Mouse (Mus musculus) MEL (cell line): ENCODE data around the gene Gm9048.

Experiments
- CTCF ChIP-seq, 3 experiments: IDR thresholded peaks in 2 of 3; conservative IDR thresholded peaks in 1 of 3; 2 replicates each; pipeline ENCODE4 v1.5.1; 2011 to 2012; ENCODE audit warnings: low read length in 3 of 3, low read depth in 2 of 3, mild to moderate bottlenecking in 2 of 3, improper control_type of control experiment in 1 of 3, inconsistent platforms in 1 of 3, mixed read lengths in 1 of 3, moderate library complexity in 1 of 3; ENCODE audit not compliant: control insufficient read depth in 1 of 3, insufficient read depth in 1 of 3, poor library complexity in 1 of 3, severe bottlenecking in 1 of 3
- EP300 ChIP-seq, 2 experiments: IDR thresholded peaks; 2 replicates each; pipeline ENCODE4 v1.6.1; 2011; ENCODE audit warnings: improper control_type of control experiment in 2 of 2, low read length in 2 of 2, low read depth in 1 of 2, mild to moderate bottlenecking in 1 of 2
- KAT2A ChIP-seq: conservative IDR thresholded peaks from 2 replicates; pipeline ENCODE4 v1.6.1; 2012; ENCODE audit warnings: low read depth, low read length, improper control_type of control experiment, inconsistent platforms
- MXI1 ChIP-seq: IDR thresholded peaks from 2 replicates; pipeline ENCODE4 v1.6.1; 2011; ENCODE audit warnings: mild to moderate bottlenecking, low read depth, low read length, improper control_type of control experiment
- MYB ChIP-seq: IDR thresholded peaks from 2 replicates; pipeline ENCODE4 v1.6.1; 2011; ENCODE audit warnings: mild to moderate bottlenecking, low read depth, low read length, improper control_type of control experiment
- POLR2A ChIP-seq, 2 experiments: IDR thresholded peaks; 2 replicates each; pipeline ENCODE4 v1.6.1; 2011 to 2012; ENCODE audit warnings: low read length in 2 of 2, mild to moderate bottlenecking in 2 of 2, control low read depth in 1 of 2, improper control_type of control experiment in 1 of 2, low read depth in 1 of 2, moderate library complexity in 1 of 2; ENCODE audit not compliant: control insufficient read depth in 1 of 2, insufficient read depth in 1 of 2, poor library complexity in 1 of 2
- TAL1 ChIP-seq: IDR thresholded peaks from 2 replicates; pipeline ENCODE4 v1.6.1; 2012; ENCODE audit warnings: mild to moderate bottlenecking, inconsistent platforms, low read length, moderate library complexity, mixed read lengths
- TCF12 ChIP-seq: IDR thresholded peaks from 2 replicates; pipeline ENCODE4 v1.6.1; 2014; ENCODE audit warnings: low read depth, mild to moderate bottlenecking, inconsistent platforms, low read length, improper control_type of control experiment, moderate library complexity
- USF1 ChIP-seq: IDR thresholded peaks from 2 replicates; pipeline ENCODE4 v1.6.1; 2014; ENCODE audit warnings: low read depth, mild to moderate bottlenecking, inconsistent platforms, low read length, improper control_type of control experiment, moderate library complexity
- ZMIZ1 ChIP-seq: IDR thresholded peaks from 2 replicates; pipeline ENCODE4 v1.6.1; 2012; ENCODE audit warnings: low read depth, mild to moderate bottlenecking, inconsistent platforms, low read length, improper control_type of control experiment, moderate library complexity

- TF ChIP-seq EP300 (IDR thresholded peaks at IDR 0.05; ENCODE audit: low read depth in 1 of 2, low read length in 2 of 2) = no peak
- TF ChIP-seq KAT2A = no peak
- TF ChIP-seq ZMIZ1 = no peak
- no peak for TF ChIP-seq CTCF (IDR thresholded peaks at IDR 0.05 in 2 of 3, conservative IDR thresholded peaks at IDR 0.05 in 1 of 3; ENCODE audit: control insufficient read depth in 1 of 3, insufficient read depth in 1 of 3, low read depth in 2 of 3, low read length in 3 of 3, poor library complexity in 1 of 3, severe bottlenecking in 1 of 3)
- TF ChIP-seq TCF12 = no peak
- TF ChIP-seq USF1 = no peak
- no peak for TF ChIP-seq POLR2A (IDR thresholded peaks at IDR 0.05; ENCODE audit: control insufficient read depth in 1 of 2, insufficient read depth in 1 of 2, low read depth in 1 of 2, low read length in 2 of 2, poor library complexity in 1 of 2)
- TF ChIP-seq TAL1 = no peak
- no peak for TF ChIP-seq MYB
- TF ChIP-seq MXI1 = no peak
These were observed 21.0 kb upstream of the Gm9048 start for GRCm38 (mm10) chr10:118369518-118369917.
